Mouse (Mus musculus) small intestine, adult 2 months (tissue): ENCODE data around the gene Plcb2.

ENCODE experiments used
- CTCF ChIP-seq: fragments of 200-500 bp; IDR thresholded peaks from 2 replicates; pipeline ENCODE4 v1.5.1; 2012; ENCODE audit warnings: low read depth, mild to moderate bottlenecking, control low read depth, inconsistent platforms, low read length, moderate library complexity, mixed read lengths; ENCODE audit not compliant: insufficient replicate concordance, insufficient read length; ENCODE audit errors: extremely low read depth
- POLR2A ChIP-seq: fragments of 200-500 bp; IDR thresholded peaks from 2 replicates; pipeline ENCODE4 v1.6.1; 2012; ENCODE audit warnings: low read depth, mild to moderate bottlenecking, control low read depth, inconsistent platforms, low read length, moderate library complexity

- TF ChIP-seq CTCF (no peak), POLR2A (no peak)
These were observed 4.3 kb downstream of the Plcb2 start for GRCm38 (mm10) chr2:118723693-118724486.
